Mouse (Mus musculus): ENCODE data around the gene Dennd4b.
"Not testable (repeated sequence)": the region's sequence is repeated elsewhere in the genome, so short reads cannot be mapped to it uniquely, and the experiment has no call there.

The Dennd4b gene

DNA sequence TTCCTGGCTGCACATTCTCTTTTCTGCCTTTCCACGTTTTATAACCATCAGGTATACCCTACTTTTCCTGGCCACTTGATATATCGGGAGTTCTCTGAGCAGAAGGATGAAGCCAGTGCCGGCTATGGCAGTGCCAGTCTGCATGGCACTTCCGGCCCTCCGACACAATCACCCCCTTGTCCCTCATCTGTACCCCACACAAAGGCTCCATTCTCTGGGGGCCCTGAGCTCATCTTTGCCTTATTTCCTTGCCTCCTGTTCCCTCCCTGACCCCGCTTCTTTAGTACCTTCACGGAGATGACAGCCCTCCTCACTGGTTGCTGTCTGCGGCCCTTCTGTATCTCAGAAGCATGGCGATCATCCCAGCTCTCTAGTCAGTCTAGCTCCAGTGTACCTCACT is 15.7 kb downstream of the Dennd4b start:
- DNase-seq = no peak

DNA sequence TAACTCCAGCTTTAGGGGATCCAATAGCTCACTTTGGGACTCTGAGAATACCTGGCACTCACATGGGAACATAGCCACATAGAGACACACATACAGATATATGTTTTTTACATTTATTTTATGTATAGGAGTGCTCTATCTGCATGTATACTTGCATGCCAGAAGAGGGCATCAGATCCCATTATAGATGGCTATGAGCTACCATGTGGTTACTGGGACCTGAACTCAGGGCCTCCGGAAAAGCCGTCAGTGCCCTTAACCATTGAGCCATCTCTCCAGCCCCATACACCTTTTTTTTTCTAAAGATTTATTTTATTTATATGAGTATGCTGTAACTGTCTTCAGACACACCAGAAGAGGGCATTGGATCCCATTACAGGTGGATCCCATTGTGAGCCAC is 19.2 kb downstream of the Dennd4b start:
- DNase-seq = no peak

DNA sequence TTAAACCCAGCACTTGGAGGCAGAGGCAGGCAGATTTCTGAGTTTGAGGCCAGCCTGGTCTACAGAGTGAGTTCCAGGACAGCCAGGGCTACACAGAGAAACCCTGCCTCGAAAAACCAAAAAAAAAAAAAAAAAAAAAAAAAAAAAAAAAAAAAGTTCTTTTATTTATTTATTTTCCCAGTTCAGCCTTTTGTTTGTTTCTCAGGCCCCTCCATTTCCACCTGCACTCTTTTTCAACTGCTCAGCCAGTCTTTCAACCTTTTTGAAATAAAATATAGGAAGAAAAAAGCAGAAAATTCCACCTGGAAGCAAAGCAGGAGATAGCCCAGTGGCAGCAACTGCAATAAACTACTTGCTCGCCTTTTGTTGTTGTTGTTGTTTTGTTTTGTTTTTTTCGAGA is 24.4 kb downstream of the Dennd4b start:
- DNase-seq = not testable (repeated sequence)

DNA sequence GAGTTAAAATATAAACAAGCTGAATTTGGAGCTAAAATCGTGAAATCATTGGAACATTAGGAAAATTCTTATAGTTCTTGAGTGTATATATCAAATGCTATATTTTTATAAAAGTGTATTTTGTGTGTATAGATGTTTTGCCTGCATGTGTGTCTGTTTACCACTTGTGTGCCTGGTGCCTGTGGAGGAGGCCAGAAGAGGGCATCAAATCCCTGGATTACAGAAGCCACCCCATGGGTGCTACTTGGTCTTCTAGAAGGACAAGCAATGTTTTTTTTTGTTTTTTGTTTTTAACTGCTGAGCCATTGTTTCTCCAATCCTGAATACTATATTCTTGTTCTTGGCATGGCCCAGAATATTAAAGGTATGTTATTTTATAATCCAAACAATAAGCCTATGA is 25.6 kb downstream of the Dennd4b start:
- no peak for DNase-seq

DNA sequence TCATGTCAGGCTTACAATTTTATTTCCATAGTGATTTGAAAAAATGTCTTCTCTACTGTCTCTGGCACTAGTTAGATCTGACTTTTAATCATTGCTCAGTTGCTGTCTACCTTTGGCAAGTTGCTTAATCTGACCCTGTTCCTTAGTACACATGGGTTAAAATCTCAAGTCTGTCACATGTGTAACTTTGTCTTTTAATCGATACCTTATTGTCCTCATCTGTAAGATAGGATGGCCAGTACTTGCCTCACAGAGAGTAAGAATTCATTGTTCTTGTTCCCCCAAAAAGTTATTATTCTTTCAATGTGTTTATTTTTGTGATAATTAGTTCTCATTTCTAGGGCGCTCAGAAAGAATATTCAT is 27.0 kb downstream of the Dennd4b start:
- no peak for DNase-seq

DNA sequence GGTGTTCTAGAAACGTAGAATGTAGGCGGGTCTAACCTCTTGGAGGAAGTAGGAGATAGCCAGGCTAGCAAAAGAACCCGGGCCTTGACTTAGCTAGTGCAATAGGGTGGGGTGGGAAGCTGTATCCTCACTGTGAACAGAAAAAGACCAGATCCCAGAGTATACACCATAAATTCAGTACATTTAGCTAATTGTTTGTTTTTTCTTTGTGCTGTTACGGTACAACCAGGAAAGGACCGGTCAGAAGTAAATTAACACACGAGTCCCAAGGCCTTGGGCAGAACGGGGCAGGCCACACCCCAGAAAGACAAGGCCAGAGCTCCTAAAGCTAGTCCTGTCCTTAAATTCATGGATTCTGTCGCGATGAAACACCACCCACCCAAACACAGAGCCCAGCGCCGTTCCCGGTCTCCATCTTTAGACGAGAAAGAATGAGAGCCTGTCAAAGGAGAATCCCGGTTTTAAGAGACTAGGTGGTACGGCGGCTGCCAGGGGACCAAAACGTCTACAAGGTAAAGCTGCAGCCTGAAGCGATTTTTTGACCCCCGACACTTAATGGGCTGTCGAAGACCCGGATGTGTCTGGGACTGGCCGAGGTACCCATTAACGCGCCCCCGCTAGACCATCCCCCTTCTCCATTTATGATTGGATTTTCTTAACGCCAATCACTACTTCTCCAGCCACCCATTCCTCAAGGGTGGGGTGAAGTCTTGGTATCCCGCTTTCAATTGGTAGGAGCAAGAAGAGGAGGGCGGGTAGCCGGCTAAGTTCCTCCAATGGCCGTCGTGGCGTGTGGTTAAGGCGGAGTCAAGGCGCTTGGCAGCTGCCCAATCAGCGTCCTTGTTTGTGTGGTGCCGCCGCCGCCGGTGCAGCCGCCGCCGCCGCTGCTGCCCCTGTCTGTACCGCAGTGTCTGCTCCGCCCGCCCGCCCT is 27.6 kb downstream of the Dennd4b start, which contains the start of gene Gatad2b:
Gatad2b (plus strand) TSS at position 834 of the 931 bp plus-strand sequence.
- DNase-seq = peak; percentile 100

DNA sequence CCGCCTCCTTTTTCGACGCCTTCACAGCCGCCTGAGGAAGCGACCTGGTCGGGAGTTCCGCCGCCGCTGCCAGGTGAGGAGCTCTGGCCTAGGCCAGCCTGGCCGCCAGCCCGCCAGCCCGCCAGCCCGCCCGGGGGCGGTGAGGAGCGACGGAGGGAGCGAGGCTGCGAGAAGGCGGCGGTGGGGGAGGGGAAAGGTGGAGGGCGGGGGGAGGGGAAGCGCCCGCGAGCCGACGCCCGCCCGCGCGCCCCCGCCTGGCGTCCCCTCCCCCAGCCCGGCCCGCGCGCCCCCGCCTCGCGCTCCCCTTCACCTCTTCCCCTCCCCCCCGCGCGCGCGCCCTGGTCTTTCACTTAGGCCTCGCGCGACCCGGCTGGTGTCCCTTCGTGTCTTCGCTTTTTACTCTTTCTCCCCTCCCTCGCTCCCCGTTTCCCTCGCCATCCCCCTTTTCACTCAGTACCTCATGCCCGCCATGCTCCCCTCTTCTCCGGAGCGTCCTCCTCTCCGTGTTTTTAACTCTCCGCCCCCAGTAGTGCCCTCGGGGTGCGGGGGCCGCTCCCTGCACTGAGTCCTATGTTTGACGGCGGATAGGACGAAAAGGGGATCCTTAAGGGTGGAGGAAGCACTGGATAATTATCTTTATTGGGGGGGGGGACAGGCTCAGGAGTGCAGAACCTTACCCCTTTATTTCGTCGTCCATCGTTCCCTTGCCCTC is 28.5 kb downstream of the Dennd4b start:
- DNase-seq = peak; percentile 45

DNA sequence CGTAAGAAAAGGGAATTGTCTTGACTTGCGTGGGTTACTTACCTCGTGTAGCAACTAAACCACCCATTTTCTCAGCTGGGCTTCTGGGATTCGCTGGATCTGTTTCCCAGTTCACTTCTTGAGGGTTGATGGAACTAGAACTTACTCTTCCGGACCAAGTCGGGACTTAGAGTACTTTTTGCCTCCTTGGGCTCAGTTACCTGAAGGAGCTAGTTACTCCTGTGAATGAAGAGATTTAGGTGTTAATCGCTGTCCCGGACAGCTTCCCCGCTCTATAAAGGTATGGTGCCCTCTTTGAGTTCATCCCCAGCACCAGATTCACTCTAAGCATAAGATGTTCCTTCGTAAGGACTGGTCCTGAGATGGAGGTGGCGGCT is 29.1 kb downstream of the Dennd4b start:
- no peak for DNase-seq

DNA sequence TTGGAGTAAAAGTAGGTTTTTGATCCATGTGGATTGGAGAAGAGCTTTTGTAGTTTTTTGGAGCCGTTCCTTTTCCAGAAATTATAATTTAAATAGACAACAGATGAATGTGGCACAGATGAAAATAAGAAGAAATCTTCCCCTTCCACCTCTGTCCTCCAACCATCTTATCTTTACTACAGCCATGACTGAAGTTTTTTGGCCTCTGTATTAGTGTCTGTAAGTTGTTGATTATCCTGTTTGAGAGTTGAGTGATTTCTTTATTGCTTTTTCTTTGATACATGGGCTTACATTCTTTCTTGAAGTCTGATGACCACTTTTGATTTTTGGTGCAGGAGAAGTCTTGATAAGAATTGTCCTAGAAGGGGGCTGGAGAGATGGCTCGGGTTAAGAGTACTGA is 29.7 kb downstream of the Dennd4b start:
- no peak for DNase-seq

DNA sequence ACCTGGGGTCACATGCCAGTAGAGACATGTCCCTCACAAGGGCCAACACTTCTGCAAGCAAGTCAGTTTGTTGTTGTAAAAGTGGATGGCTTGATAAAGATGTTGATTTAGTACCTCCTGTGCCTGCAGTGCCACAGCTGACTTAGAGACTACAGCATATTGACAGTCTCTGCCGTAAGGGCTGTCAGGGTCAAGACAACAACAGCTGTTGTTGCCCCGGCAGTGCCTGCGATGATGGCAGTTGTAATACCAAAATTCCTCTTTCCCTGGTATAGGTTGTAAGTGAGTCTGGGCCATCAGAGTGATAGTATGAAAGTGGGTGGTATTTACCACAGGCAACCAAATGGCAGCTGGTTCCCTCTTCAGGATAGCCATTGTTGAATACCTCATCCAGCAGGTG is 40.8 kb downstream of the Dennd4b start:
- DNase-seq = no peak

DNA sequence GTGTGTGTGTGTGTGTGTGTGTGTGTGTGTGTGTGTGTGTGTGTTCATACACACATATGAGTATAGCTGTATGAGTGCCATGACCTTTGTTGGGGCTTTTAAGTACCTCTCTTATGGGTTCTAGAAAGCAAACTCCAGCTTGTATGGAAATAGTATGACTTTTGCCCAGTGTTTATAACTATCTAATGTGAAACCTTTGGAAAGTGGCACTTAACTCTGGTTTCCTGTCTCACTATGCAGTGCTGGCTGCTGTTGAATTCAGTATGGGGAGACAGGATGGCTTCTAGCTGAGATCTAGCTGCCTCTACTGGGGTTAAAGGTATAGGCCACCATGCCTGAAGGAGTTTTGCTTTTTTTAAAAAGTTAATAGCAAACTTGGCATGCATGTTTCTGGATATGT is 44.6 kb downstream of the Dennd4b start:
- DNase-seq = no peak

DNA sequence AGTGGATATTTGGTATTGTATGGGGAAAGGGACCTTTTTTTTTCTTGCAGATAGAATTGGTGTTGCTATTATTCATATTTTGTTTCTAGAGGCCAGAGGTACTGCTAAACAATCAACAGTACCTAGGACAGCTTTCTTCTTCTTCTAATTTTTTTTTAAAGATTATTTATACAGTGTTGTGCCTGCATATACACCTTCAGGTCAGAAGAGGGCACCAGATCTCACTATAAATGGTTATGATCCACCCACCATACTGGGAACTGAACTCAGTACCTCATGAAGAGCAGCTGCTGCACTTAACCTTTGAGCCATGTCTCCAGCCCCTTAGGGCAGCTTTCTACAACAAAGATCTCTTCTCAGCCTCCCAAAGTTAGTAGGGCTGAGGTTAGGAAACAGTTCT is 48.4 kb downstream of the Dennd4b start:
- no peak for DNase-seq

DNA sequence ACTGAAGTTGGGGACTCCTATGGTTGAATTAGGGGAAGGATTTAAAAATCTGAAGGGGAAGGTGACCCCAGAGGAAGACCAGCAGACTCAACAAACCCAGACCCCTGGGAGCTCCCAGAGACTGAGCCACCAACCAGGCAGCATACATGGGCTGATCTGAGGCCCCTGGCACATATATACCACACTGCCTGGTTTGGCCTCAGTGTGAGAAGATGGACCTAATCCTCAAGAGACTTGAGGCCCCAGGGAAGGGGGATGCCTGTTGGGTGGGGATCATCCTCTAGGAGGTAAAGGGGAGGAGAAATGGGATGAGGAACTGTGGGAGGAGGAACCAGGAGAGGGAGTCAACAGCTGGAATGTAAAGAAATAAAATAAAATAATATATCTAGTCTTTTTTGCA is 49.3 kb downstream of the Dennd4b start:
- no peak for DNase-seq

DNA sequence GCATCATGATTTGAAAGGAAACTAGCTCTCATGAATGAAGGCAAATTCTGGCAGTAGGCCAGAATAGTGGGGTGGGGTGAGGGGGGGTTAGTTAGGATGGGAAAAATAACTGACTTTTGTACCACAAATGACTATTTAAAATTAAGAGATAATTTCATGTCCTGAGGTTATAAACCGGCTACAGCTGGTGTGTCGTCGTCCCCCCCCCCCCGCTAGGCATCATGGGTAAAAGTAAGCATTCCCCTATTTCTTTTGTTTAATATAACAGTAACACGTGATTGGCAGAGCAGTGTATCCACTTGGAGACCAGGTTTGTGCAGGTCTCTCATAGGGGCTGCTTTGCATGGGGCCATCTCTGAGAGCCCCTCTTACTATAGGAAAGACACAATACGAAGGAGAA is 57.3 kb downstream of the Dennd4b start:
- no peak for DNase-seq

DNA sequence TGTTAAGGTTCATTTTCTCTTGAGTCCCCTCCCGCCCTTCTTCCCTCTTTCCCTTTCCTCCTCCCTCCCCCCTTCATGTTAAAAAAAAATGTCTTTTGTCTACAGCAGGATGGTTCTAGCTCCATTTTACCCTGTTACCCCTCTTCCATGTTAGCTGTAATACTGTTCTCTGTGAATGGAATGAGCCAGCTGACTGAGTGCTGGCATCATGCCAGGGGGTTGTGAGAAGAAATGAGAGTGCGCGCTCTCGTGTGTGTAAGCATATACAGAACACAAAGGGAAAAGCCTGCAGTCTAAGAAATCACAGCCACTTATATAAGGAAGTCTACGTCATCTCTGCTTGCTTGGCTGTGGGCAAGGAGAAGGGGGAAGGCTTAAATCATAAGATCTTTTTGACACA is 58.1 kb downstream of the Dennd4b start:
- peak; percentile 47 for DNase-seq
